Mouse (Mus musculus) CD4-positive helper T cell, adult 2 months (primary cell): Measurements from ENCODE around the gene Sema3a.
"Not testable (repeated sequence)": the region's sequence is repeated elsewhere in the genome, so short reads cannot be mapped to it uniquely, and the experiment has no call there.

Experiments
- DNase-seq: peaks from one replicate; pipeline ENCODE4 v3.0.0-alpha.2; 2012; ENCODE audit warnings: low read depth, missing footprints, low spot score

Sema3a gene

DNA sequence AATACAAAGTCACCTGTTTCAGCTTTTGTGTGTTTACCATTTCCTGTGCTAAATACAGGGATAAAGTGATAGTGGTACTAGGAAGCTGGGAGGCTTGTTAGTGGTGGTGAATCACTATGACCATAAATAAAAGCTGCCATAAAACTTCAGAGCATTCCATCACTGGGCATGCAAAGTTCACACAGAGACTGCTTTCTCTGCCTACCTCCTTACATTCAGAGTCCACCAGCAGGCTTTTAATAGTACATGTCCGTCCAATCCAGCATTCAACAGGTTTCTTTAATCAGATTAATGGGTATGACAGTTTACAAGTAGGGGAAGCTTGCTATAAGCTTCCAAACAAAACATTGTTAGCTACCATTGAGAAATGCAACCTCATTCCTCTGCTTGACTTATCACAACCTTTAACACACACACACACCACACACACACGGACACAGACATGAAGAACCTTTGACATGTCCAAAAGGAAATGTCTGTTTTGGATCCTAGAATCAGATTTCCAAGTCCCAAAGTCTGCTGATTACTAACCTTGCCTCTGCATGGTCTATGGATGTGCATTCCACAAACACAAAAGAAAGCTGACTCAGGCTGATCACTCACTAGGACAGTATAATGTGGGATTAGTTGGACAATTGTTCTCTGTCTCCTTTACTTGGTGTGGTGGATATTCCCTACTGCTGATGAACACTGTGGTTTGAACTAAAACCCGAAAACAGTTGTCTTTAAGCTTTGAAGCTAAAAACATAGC lies 291.9 kb downstream of the Sema3a start:
- no peak for DNase-seq

DNA sequence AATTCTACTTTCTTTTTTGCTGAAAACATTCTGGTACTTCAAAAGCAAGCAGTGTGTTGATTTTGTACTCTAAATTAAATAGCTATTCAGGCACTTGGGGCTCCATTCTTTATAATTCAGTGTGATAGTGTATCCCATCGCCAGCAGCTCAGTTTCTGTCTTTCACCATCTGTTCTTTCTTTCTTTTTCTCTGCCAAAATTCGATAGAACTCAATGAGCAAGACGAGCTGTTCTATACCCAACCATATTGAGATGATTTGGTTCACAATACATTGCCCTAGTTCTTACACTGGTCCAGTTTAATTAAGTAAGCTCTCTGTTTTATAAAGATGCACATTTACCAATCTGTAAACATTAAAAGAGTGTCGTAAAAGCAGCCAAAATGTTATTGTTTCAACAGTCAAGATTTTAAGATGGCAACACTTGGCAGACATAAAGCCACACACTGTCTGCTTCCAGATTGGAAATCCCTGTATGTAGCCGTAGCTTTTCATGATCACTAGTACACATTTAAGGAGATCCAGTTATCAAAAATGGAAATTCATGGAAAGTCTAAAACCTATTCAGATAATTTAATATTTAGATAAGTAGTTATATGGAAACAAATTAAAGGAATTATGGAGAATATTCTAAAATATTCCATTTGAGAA lies 296.2 kb downstream of the Sema3a start:
- no peak for DNase-seq

GRCm38 (mm10) chr5:13428702-13429101 lies 303.5 kb downstream of the Sema3a start:
- DNase-seq, result no peak

DNA sequence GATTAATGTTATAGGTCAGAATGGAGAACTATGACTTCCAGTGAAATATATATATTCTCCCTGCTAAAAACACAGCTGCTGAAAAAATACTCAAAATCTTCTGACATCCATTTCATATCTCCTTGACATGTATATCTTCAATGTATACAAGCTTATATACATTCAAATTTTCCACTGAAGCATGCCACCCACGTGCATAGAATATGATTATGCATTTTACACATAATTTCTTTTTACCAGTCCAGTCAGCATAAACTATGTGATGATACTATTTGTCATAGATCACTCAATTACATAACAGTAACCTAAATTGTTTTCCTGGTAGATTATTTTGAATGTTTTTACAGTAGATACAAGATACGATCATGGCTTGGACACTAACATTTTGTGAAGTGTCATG lies 306.6 kb downstream of the Sema3a start:
- no peak for DNase-seq

DNA sequence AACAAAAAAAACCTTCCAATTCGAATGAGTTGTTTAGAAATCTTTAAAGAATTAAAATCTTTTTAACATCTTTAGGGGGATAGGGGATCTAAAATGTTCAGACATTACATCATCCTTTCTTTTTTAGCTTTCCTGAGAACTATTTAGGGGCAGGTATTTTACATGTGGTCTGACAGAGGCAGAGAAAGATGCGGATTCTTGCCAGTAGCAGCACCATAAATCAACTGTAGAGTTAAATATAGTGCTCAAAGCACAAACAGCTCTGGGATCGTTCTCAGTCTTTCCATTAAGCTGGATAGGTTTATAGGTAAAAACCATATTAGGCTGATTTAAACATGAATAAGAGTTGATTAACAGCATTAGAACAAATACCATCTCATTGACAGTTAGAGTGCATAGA lies 307.4 kb downstream of the Sema3a start:
- no peak for DNase-seq

- DNase-seq, result no peak
Measured at GRCm38 (mm10) chr5:13433303-13433702, 308.1 kb downstream of the Sema3a start.

GRCm38 (mm10) chr5:13441112-13441511 lies 315.9 kb downstream of the Sema3a start:
- DNase-seq, result no peak

- DNase-seq, result no peak
Measured at GRCm38 (mm10) chr5:13460182-13461001, 335.2 kb downstream of the Sema3a start.

DNA sequence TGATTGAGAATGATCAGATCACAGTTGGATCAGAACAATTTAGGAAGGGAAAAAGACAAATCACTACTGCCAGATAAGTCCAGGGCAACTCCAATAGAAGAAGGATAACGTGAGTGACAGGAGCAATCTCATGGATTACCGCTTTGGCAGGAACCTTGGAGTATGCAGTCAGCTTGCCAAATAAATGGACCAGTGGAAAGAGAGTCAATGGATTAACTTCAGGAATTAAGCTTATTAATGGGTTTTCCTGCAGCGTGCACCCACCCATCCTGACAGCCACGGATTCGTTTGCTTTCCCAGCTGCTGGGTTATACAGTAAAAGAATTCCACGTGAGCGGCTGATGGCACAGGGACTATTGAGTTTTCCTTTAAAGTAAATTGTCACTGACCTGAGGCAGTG lies 343.6 kb downstream of the Sema3a start:
- DNase-seq, result no peak

DNA sequence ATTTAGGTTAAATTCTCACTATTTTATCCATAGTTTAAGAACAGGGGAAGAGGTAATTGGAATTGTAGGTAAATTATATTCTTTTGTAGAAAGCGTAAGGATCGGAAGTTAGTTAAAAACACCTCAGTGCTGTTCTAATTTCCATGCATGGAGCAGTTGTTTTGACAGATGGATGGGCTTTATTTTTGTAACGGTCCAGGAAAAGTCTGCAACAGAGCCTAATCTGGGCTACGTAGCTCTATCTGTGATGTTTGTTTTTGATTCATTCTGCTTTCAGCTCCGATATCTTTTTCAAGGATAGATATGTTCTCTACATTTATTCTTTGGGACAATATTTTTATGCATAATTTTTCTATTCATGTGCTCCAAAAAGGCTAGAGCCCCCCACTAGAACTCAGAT lies 344.2 kb downstream of the Sema3a start:
- DNase-seq, result no peak

GRCm38 (mm10) chr5:13470057-13470905 lies 345.1 kb downstream of the Sema3a start:
- no peak for DNase-seq

GRCm38 (mm10) chr5:13477653-13478052 lies 352.4 kb downstream of the Sema3a start:
- DNase-seq, result no peak

DNA sequence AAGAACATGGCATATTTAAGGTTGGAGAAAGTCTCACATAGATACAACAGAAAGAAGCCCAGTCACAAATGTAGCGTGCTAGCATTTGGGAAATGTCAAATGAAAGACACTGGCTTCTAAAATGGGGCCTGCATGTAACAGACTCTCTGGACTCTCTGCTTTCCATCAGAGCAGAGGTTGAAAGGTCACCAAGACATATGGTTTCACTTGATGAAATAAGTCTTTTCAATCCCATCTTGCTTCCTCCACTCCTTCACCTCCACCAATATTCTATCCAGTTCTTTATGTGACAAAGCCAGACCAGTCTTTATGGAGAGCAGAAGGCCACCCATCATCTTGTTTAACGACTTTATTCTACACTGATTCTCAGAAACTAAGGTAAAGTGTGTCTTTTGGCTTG lies 363.5 kb downstream of the Sema3a start:
- no peak for DNase-seq

- DNase-seq, result not testable (repeated sequence)
Measured at GRCm38 (mm10) chr5:13495967-13496366, 370.8 kb downstream of the Sema3a start.

DNA sequence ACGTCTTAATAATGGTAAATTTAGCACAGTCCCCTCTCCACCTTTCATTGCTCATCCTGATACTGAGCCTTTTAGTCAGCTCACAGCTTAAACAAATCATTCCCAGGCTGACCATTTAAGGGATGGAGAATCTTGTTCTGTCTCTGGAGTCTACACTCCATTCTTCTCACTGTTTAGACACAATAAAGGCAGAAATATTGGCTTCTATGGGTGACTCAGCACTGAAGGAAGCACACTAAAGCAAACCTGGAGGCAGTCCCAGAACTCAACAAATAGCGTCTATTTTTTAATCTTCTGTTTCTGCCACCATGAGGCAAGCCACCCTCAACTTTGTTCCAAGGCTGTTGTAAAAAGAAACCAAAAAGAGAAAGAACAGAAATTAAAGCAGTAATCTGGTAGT lies 374.6 kb downstream of the Sema3a start:
- no peak for DNase-seq

- DNase-seq, result no peak
Measured at GRCm38 (mm10) chr5:13505839-13506499, 380.8 kb downstream of the Sema3a start.

DNA sequence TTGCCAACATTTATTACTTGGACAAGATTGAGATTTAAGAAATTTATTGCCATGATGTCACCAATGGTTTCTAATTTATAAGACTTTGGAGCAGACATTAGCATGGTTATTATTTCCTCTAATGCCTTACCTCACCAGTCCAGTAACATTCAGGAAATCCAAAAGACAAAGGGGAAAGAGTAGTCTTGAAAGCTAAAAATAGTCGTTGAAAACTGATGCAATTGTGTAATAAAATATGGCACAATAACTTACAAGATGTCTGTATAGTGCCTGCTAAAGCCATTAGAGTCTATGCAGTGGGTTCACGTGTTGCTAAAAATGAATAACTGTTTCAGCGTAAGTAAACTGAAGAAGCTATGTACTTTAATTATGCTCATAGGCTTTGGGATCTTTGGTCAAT lies 383.9 kb downstream of the Sema3a start:
- no peak for DNase-seq

- DNase-seq, result no peak
Measured at GRCm38 (mm10) chr5:13517018-13517417, 391.8 kb downstream of the Sema3a start.

- no peak for DNase-seq
Measured at GRCm38 (mm10) chr5:13525597-13525996, 400.4 kb downstream of the Sema3a start.

DNA sequence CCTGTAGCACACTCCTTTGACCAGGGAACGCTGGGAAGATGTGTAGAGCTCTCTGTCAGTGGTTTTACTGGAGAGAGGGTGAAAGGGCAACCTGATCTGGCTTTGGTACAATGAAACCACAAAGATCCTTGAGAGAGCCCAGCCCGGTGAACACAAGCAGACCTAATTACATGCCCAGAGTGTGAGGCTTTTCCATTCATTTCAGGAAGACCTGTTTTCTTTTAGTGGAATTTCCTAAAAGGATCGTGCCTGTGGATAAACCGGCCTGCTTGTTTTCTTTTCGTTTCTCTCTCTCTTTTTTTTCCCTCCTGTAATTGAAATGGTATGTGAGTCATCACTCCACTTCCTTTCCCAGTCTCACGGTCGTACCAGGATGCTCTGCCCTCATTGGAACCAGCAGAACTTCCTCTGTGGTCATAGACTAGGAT lies 401.8 kb downstream of the Sema3a start:
- DNase-seq, result no peak

DNA sequence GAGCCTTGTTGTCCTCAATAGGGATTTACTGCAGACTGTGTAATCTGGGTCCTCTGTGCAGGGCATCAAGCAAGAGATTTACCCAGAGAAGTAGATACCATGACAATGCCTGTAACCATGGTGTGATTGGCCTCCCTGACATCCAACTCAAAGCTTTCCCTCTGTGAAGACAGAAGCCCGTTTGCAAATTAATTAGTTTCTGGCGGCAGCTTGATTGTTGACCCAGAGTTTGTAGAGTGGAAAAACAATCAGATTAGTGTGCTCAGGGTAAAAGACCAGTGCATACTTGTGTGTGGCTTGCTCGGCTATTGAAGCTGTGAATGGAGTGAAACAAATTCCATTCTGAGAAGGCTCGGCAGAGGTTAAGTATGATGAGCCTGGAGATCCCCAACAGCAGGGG lies 404.0 kb downstream of the Sema3a start:
- DNase-seq, result no peak
